Mouse (Mus musculus) bone marrow, adult 2 months (tissue): ENCODE data around the gene Plac9a.

Experiments
- CTCF ChIP-seq: fragments of 200-500 bp; IDR thresholded peaks from 2 replicates; pipeline ENCODE4 v1.5.1; 2011; ENCODE audit warnings: low read length, control low read depth; ENCODE audit not compliant: control insufficient read depth, insufficient read depth
- POLR2A ChIP-seq: fragments of 200-500 bp; IDR thresholded peaks from 2 replicates; pipeline ENCODE4 v1.6.1; 2011; ENCODE audit warnings: low read depth, mild to moderate bottlenecking, control low read depth, low read length, borderline replicate concordance; ENCODE audit not compliant: control insufficient read depth

DNA sequence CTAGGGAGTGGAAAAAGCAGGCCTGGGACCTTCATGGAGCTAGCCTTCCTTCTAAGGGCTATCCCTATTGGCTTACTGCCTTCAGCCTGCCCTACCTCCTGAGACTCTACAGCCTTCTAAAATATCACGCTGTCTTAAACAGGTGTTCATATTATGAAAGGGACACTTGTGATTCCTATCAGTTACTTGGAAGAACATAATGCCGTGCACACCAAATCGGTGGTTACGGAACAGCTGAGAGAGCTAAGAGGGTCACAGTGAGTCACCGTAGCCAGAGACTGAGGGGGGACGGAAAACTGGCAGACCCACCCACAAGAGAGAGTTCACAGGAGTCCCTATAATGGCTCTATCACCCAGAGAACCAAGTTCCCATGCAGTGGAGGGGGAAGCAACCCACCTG, 36.5 kb downstream of the Plac9a start:
- TF ChIP-seq POLR2A (no peak), CTCF (no peak)
